Mouse (Mus musculus) cortical plate, adult 2 months (tissue): ENCODE measurements at regions not wholly inside any gene's neighbourhood (a gene's known extent, or its start where the extent isn't known, plus 50 kb on each side); places are given as distances from the start of the nearest gene placed in this dataset.

Experiments
- H3K27ac ChIP-seq: fragments of 200-500 bp; 2 replicates; pipeline ENCODE4 v1.5.1; 2012; ENCODE audit warnings: low read length, control low read depth, inconsistent platforms; ENCODE audit not compliant: insufficient read depth
- H3K4me1 ChIP-seq: fragments of 200-500 bp; 2 replicates; pipeline ENCODE4 v1.6.1; 2011; ENCODE audit warnings: low read length; ENCODE audit not compliant: control insufficient read depth, insufficient read depth
- H3K4me3 ChIP-seq: fragments of 200-500 bp; 2 replicates; pipeline ENCODE4 v1.5.1; 2011; ENCODE audit warnings: mild to moderate bottlenecking, low read length, control low read depth; ENCODE audit not compliant: insufficient read depth
- CTCF ChIP-seq: fragments of 200-500 bp; IDR thresholded peaks from 2 replicates; pipeline ENCODE4 v1.5.1; 2011; ENCODE audit warnings: mild to moderate bottlenecking, control low read depth, low read length; ENCODE audit not compliant: insufficient read depth; ENCODE audit errors: extremely low read depth
- POLR2A ChIP-seq: fragments of 200-500 bp; IDR thresholded peaks from 2 replicates; pipeline ENCODE4 v1.6.1; 2011; ENCODE audit warnings: mild to moderate bottlenecking, low read length, control low read depth; ENCODE audit not compliant: insufficient read depth; ENCODE audit errors: extremely low read depth

GRCm38 (mm10) chr12:58027796-58028195 lies 183.8 kb upstream of the Sstr1 start:
- Histone ChIP-seq H3K4me1 (no peaks in the 10 kb centered on the region), H3K27ac (no peak overlapping the region), H3K4me3 (no peak overlapping the region)
- TF ChIP-seq POLR2A, result no peak
- no peak for TF ChIP-seq CTCF

GRCm38 (mm10) chr12:58056368-58056860 lies 155.2 kb upstream of the Sstr1 start:
- Histone ChIP-seq H3K4me1 (no peaks in the 10 kb centered on the region), H3K27ac (no peak overlapping the region), H3K4me3 (no peak overlapping the region)
- TF ChIP-seq CTCF, result no peak

- no peak overlapping the region for H3K27ac ChIP-seq
- H3K4me3 ChIP-seq, result no peak overlapping the region
- H3K4me1 ChIP-seq, result no peaks in the 10 kb centered on the region
- TF ChIP-seq CTCF, result no peak
- no peak for TF ChIP-seq POLR2A
These were observed 144.0 kb upstream of the Sstr1 start for GRCm38 (mm10) chr12:58067318-58068223.

DNA sequence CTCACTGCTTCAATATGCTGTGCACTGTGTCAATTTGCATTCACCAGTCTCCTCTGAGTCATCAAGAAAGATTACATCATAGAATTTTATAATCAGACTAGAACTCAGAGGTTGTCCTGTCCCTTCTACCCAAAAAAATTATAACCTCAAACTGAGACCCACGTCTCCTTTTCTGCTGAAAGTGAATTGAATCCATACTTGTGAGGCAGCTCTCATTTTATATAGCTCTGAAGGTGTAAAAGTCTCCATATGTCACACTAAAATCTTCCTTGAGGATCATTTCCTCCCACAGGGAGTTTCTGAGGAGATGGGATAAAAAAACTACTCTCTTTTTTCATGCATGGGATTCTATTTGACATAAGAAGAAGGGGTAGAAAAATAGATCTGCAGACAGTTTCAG lies 124.3 kb upstream of the Sstr1 start:
- H3K4me1 ChIP-seq, result no peaks in the 10 kb centered on the region; the same call in 1 of the 2 replicates
- no peak for TF ChIP-seq POLR2A
- no peak for TF ChIP-seq CTCF
- H3K27ac ChIP-seq, result 0 out of 2 replicates have a peak overlapping the region, but pooled peaks have one; percentile 15
- H3K4me3 ChIP-seq, result no peak overlapping the region

DNA sequence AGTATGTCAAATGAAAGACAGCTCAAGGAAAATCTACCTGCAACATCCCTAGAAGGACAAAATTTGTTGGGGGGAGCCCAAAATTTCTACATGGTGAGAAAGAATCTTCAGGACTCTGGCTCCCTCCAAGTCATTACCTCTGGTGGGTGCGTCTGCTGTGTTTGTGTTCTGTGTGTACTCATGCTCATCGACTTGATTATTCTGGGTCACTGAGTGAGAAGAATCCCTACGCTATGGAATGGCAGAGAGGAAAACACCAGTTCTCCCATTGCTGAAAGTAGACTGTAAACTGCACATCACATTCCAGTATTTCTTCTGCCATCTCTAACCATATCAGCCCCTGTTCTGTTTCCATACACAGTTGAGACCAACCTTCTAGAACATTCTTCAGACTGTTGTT lies 98.9 kb upstream of the Sstr1 start:
- H3K4me1 ChIP-seq, result no peaks in the 10 kb centered on the region
- H3K4me3 ChIP-seq, result no peak overlapping the region
- TF ChIP-seq CTCF, result no peak
- TF ChIP-seq POLR2A, result no peak
- H3K27ac ChIP-seq, result no peak overlapping the region

GRCm38 (mm10) chr12:58139121-58139520 lies 72.5 kb upstream of the Sstr1 start:
- H3K4me3 ChIP-seq, result no peak overlapping the region
- TF ChIP-seq POLR2A, result no peak
- TF ChIP-seq CTCF, result no peak
- no peaks in the 10 kb centered on the region for H3K4me1 ChIP-seq
- H3K27ac ChIP-seq, result no peak overlapping the region

GRCm38 (mm10) chr12:58151883-58152282 lies 59.7 kb upstream of the Sstr1 start:
- no peak for TF ChIP-seq POLR2A
- TF ChIP-seq CTCF, result no peak
- H3K4me3 ChIP-seq, result no peak overlapping the region
- H3K4me1 ChIP-seq, result no peaks in the 10 kb centered on the region
- H3K27ac ChIP-seq, result no peak overlapping the region
